Mouse (Mus musculus): ENCODE results near the gene Tchp. TPM values are rescaled to one million over a fixed set of nuclear protein-coding genes. Genes with fewer than 3 reads are reported as not detected.

The Tchp gene
- total RNA-seq, 2 experiments from 2014 or later: 3.5 to 3.6 TPM

DNA sequence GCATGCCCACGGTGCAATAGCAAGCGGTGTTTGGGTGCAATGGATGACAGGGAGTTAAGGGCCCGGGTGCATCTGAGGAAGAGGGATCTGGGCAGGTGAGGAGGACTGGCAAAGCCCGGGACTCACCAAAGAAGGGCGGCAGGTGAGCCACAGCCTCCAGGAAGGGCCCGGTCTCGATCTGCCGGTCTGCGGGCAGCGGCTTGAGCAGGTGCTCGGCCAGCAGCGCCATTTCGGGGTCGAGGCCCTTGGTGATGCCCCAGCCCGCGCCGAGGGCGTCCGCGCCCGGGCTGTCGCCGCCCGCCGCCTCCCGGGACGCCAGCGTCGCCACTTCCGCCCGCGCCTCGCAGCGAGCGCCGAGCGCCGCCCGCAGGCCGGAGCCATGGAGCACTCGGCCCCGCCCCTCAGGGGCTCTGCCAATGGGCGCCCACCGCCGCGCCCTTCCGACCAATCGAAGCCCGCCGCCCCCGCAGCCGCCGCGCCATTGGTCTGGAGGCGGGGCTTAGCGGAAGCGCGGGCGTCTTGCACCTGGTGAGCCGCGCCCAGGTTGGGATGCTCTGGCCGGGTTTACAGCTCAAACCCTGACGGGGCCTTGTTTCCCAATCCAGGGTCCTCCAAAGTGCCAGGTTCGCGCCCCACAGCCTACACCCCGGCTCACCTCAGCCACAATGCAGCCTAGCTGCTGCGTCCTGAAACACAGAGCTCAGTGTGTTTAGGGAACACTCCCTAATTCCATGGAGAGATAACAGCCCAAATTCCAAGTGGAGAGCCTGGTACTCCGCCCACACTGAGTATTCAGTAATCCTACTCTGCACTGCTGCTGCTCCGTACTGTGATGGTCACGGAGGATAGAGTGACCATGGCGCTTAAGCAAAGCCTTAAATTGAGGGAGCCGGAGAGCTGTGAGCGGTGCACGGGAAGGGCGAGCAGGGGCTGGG is 16.7 kb upstream of the Tchp start, which contains the start of gene Gltp:
Gltp (minus strand) TSS at position 352 of the 935 bp plus-strand sequence.
- intact Hi-C loops (cut with DNase I): no loop called here
- DNase-seq (ENCODE audit: low spot score): peak; percentile 85

DNA sequence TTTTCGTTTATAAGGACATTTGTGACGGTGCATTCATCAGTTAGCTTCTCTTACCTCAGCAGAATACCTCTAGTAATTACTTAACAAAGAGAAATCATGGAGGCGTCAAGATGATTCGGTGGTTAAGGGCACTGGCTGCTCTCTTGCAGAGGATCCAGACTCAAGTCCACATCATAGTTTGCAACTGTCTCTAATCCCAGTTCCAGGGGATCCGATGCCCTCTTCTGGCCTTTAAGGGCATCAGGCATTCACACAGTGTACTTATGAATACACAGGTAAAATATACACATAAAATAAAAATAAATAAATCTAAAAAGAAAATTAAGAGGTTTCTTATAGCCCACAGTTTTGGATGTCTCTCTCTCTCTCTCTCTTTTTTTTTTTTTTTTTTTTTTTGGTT is 11.8 kb upstream of the Tchp start:
- no peak for DNase-seq (ENCODE audit: low spot score)
- intact Hi-C loops (cut with DNase I): no loop called here

DNA sequence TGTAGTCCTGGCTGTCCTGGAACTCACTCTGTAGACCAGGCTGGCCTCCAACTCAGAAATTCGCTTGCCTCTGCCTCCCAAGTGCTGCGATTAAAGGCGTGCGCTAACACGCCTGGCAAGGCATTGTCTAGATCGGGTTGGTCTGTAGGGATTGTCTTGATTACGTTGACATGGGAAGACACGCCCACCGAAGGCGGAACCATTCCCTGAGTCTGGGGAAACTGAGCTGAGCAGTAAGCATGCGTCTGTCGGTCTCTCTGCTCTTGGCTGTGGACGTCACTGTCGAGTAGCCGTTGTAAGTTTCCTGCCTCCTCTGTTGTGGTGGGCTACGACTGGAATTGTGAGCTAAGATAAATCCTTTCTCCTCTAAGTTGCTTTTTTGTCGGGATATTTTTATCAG is 10.6 kb upstream of the Tchp start:
- DNase-seq (ENCODE audit: low spot score): no peak
- intact Hi-C loops (cut with DNase I): no loop called here

DNA sequence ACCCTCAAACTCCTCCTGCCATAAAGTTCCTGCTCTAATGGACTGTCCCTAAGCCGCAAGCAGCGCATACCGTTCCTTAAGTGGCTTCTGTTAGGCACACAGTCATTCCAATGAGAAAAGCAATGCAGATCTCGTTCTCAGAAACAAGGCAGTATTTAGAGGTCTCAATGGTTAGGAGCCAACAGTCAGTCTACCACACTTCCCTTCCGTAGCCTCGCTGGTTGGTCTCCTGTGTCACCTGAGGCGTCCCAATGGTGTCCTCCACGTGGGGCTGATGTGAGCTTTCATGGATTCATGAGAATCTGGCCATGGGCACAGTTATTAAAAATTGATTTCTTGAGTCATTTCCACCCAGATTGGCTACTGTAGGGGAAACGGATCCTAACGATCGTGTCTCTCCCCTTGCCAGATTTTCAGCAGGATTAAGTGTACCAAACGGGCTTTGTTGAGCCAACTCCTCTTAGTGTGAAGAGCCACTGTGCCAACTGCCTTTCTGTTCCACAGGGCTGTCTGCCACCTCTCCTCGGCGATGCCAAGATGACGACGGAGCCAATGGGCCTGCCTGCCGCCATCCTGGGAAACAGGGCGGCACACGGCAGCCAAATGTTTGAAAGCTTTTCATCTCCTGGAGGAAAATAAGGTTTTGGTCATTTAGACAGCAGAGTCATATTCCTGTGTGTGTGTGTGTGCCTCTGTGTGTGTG is 9.4 kb upstream of the Tchp start:
- intact Hi-C loops (cut with DNase I): no loop called here
- DNase-seq (ENCODE audit: low spot score): no peak

DNA sequence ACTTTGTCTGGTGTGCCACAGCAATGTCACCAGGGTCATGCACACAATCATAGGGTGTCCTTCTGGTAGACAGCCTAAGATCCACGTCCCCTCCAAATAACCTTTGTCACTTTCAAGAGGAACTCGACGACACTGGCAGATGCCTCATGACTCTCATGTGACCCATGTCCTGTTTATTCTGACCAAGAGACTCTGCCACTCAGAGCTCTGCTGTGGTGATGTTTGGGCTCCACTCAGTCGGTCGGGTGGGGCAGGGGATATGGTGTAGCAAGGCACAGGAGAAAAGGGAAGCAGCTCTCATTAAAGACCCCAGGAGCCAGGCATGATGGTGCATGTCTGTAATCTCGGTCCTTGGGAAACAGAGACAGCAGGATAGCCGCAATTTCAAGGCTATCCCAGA is 8.5 kb upstream of the Tchp start:
- intact Hi-C loops (cut with DNase I): no loop called here
- no peak for DNase-seq (ENCODE audit: low spot score)

DNA sequence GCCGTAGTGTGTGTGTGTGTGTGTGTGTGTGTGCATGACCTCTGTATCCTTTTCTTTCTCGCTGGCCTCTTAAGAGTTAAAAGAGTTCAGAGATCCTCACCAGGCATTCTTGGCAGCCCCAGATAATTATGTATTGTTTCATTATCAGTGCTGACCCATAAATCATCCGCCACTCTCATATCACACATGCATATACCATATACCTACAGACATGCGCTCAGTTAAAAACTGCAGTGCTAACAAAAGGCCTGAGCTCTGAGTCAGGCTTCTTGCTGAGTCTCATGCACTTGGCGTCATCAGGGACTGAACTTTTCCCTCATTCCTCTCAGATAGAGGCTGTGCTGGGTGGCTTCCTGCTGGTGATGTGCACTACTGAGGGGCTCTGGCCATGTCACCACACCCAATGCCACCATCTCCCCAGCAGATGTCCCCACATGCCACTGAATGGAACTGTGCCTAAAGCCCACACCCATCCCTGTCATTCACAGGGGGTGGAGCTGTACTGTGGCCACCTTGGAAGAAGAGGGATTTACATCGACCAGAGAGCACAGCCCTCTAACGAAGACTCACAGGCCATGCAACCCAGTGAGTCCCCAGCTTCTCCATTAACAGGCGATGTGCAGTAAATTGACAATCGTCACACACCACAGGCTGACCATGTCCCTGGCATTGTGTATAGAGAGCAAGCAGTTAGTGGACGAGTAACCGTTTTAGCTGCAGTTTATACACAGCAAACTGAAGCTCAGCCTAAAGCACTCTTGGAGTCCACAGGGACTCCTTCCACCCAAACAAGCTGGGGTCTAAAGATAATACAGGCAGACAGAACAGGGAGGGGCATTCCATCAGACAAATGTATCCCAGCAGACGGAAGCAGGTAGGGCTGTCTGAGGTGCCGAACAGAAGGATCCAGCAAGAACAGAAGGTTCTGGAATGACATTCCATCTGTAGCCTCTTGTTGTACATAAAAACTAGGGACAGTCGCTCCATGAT is 4.9 kb upstream of the Tchp start:
- no peak for DNase-seq (ENCODE audit: low spot score)

DNA sequence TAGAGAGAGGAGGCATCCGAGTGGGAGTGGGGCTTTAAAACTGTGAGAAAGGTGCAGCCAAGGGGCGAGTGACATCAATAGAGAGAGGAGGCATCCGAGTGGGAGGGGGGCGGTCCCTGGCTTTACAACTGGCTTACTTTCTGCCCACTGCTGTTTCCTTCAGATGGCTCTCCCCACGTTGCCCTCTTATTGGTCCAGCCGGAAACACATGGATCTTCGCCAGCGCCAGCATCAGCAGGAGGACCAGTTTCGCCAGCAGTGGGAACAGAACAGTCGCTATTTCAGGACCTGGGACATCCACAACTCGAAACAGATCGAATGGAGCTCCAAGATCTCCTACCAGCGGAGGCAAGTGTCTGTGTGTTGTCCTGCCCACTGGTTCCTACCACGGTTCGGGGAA is 931 bp downstream of the Tchp start:
- intact Hi-C loops (cut with DNase I): loop anchor here (2.0 to 5.0 kb wide), 5 partner anchors 28 to 194 kb away; partner anchors contain the start of gene Gm9936
- DNase-seq (ENCODE audit: low spot score): no peak

More for the DNA sequence above, 4.9 kb upstream of the Tchp start:
- intact Hi-C loops (cut with DNase I): no loop called here

DNA sequence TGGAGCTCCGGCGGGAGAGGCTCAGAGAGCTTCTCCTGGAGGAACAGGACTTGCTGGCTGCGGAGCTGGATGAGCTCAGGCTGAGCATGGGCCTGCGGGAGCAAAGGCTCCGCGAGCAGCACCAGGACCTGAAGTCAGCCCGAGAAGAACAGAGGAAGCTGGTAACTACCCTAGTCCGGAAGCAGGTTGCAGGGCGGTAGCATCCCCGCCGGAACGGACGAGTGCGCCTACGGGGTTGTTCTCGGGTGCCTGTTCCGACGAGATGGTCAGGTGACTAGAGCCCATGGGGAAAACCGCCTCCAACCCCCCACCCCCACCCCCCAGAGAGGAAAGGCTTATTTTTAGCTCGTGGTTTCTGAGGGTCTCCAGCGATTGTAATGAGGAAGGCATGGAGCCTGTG is 1.8 kb downstream of the Tchp start:
- intact Hi-C loops (cut with DNase I): loop anchor here (2.0 to 5.0 kb wide), 5 partner anchors 27 to 193 kb away; partner anchors contain the start of gene Gm9936
- no peak for DNase-seq (ENCODE audit: low spot score)

DNA sequence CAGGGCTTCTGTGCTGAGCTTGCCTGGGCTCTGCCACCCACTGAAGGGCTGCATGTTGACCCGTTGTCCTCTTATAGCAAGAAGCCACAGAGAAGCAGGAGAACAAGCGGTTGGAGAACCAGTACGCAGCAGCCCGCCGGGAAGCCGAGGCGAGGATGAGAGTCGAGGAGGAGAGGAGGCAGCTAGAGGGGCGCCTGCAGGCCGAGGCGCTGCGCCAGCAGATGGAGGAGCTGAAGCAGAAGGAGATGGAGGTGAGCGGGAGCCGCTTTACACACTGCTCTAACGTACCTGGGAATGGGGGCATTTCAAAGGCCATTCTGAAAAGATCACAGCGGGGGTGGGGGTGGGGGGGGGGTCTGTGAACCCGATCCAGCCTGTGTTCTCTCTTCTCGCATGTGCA is 7.0 kb downstream of the Tchp start:
- intact Hi-C loops (cut with DNase I): no loop called here
- no peak for DNase-seq (ENCODE audit: low spot score)

DNA sequence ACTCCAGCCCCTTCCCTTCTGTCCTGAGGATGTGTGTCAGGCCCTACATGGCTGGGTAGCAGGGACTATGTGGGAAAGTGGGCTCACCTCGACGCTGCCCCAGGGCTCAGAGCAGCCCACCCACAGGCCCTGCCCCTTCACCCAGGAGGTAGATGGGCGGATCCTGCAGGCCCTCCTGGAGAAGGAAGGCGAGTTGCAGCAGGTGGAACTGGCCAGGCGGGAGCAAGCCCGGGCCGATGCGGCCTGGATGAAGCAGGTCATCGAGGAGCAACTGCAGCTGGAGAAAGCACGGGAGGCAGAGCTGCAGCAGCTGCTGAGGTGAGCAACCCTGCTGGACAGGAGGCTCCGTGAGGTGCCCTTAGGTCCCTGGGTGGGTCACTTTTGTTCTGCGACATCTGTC is 9.7 kb downstream of the Tchp start:
- intact Hi-C loops (cut with DNase I): no loop called here
- DNase-seq (ENCODE audit: low spot score): no peak

DNA sequence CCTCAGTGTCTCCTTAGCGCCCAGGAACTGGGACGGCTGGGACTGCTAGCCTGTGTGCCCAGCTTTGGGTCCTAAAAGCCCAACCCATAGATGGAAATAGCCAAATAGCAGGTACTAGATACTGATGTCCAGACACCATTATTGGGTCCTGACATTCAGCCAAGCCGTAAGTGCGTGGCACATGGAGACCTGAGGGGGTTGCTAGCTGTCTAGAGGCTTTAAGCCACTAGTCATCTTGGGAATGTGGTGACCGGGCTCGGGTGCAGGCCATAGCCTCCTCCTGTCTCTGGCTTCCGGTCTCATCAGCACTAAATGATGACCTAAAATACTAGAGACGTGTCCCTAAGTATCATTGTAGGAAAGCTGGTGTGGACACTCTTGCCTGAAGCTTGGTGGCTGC is 10.4 kb downstream of the Tchp start:
- intact Hi-C loops (cut with DNase I): no loop called here
- DNase-seq (ENCODE audit: low spot score): no peak

DNA sequence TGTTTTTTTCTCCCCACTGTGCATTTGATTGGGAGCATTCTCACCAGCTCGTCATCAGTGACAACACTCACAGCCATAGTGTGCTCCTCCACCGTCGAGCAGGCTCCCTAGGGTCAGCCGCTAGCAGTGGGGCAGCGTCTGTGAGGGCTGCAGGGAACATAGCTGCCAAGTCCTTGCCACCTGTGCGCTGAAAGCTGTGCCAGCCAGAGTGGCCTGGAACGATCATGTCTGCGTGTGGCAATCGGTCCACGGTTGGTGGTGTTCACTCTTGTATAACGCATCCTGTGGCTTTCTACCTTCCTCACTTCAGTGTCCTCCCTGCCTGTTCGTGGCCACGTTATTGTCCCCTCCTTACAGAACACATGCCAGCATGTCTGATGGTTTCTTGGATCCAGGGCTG is 10.9 kb downstream of the Tchp start:
- DNase-seq (ENCODE audit: low spot score): no peak
- intact Hi-C loops (cut with DNase I): no loop called here

DNA sequence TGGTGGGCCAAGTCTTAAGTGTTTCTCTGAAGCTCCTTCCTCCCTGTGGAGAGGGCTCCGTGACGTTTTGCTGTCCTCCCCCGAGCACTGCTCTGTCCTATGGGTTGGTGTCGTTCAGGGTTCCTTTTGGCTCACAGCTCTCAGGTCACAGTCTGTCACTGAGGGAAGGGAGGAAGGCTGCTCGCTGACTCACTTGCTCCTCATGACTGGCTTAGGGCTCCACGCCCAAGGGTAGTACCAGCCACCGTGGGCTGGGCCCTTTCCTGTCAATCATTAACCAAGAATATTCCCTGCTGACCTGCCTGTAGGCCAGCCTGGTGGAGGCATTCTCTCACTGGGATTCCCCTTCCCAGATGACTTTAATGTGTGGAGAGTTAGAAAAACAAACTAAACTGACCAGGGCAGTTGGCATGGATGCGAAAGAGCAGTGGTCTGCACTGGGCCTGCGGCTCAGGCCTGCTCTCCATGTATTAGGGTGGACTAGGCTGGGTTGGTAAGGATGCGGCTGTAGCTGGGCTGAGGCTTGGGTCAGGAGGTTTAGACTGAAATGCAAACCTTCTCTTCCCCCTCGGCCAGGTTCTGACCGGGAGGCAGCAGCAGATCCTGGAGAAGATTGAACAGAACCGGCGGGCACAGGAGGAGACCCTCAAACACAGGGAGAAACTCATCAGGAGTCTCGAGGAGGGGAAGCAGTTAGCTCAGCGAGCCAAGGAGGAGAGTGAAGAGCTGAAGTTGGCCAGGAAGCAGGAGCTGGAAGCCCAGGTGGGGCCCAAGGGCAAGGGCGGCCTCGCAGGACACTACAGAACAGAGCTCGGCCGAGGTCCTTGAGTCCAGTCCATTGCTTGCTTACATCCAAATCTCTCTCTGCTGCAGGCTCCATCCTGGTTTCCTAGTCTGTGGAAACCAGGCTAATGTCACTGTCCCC is 11.7 kb downstream of the Tchp start:
- intact Hi-C loops (cut with DNase I): no loop called here
- no peak for DNase-seq (ENCODE audit: low spot score)

DNA sequence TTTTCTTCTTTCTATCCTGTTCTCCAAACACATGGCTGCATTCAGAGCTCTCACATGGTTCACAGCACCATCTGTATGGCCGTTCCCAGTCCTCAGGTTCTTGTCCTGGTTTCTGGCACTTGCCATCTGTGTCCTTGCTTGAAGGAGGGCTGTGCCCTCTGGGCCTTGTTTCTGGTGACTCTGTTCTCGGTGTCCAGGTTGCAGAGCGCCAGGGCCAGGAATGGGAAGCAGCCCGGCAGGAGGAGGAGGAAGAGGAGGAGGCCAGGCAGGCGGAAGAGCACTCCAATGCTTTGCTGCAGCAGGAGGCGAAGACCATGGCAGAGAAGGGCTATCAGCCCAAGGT is 12.3 kb downstream of the Tchp start:
- DNase-seq (ENCODE audit: low spot score): no peak
- intact Hi-C loops (cut with DNase I): no loop called here

DNA sequence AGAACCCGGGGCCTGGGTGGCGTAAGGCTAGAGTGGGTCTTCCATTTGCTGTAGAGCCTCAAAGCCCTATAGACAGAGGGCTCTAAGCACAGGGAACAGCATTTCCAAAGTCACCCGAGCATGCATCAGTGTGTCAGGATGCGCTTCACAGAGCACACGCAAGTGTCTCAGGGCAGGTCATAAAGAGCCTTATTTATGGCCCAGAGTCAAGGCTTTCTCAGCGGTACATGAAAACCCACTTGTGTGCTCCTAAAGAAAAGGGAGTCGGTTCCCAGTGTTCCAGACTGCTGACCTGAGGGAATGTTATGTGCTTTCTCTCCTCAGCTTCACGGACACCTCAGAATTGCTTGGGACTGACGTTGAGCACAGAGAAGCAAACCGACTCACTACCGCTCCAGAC is 13.2 kb downstream of the Tchp start:
- intact Hi-C loops (cut with DNase I): no loop called here
- DNase-seq (ENCODE audit: low spot score): no peak

DNA sequence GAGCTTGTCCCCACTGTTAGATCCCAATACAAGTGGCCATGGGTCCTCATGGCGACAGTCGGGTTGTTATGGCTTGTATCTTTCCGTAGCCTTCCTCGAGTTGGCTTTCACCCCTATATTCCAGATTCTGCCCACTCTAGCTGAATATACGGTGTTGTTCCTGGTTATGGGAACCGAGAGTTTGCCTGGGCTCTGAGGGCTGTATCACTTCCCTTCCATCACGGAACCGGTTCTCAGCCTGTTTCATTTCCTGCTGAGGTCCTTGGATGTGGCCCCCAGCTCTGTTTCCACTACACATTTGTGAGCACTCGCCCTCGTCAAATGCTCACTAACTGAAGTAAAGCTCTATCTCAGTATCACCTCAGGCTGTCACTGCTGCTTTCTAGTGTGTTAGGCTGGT is 14.4 kb downstream of the Tchp start:
- no peak for DNase-seq (ENCODE audit: low spot score)
- intact Hi-C loops (cut with DNase I): no loop called here

DNA sequence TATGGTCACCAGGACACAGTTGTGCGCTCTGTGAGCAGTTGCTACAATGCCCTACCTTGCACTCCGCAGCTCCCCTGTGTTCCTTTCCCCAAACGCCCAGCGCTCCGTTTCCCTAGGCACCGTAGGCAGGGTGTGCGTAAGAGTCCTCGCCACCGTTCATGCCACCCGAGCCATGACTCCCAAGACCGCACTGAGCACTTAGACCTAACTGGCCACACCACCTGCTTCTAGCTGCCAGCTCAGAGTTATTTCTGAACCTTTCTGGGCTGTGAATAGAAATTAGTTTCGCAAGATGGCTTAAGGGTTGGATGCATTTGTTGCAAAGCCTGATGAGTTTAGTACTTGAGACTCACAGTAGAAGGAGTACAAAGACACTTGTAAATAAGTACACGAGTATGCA is 15.3 kb downstream of the Tchp start:
- no peak for DNase-seq (ENCODE audit: low spot score)
- intact Hi-C loops (cut with DNase I): no loop called here

DNA sequence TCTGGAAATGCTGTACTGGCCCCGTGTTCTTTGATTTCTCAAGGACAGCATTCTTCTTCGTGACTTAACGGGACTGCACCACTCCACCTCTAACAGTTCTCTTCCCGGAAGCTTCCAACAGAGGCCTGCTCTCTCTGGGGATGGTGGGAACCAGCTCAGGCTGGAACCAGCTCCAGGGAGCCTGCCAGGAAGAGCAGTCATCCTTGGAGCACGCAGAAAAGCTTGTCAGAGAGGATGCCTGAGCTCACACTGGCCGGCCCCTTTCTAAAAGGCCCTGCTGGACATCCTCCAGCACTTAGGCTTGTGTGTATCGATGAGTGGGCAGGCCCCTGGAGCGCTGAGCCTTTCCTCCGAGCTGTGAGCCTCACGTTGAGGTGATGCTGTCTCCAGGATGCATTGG is 20.6 kb downstream of the Tchp start:
- intact Hi-C loops (cut with DNase I): no loop called here
- DNase-seq (ENCODE audit: low spot score): peak; percentile 34

DNA sequence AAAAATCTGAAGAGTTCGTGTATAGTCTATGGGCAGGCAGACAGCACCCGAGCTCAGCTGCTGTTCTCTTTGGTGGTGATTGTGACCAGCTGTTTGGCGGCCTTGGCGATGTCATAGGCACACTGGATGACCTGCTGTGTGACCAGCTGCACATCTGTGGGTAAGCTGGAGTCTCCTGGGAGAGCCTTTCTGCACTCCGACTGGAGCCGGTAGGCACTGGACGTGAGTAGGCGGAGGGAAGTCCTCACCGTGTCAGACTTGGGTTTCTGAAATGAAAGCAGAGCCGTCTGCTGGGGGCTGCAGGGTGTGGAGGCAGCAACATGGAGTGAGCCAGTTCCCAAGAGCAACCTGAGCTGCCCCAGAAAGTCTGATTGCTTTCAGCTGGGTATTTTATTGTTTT is 22.6 kb downstream of the Tchp start:
- intact Hi-C loops (cut with DNase I): no loop called here
- peak; percentile 27 for DNase-seq (ENCODE audit: low spot score)
